9 mouse cellular contexts compared by ENCODE assay signal in the genomic region with DNA sequence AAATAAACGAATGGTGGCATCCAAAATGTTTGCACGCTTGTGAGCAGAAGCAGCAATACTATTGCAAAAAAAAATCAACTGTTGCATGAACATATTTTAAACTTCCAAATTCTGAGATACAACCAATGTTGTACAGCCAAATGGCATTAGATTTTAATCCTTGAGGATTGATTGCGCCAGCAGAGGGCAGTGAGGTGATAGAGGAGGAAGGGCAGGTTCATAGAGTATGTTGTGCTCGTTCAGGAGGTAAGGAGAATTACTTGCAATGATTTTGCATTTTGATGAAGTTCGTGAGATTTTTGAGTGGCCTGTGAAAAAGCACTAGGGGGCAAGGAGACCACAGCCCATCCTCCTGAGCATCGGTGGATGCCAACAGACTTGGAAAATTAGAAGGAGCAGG. TPM values are rescaled to one million over a fixed set of nuclear protein-coding genes. Genes with fewer than 3 reads are reported as not detected.
DNase-seq lines count a peak whose midpoint lies in the region; ATAC-seq lines count a peak whose summit lies in the region.
"Had no signal": no experiment of that assay in that cellular context is flagged by ENCODE, and none has a peak within 500 bp of the region (broad histone marks: within the 10 kb centered on the region; RNA-seq: fewer than 3 reads in every experiment).

No protein-coding gene starts in this region.

- ATAC-seq in liver, embryonic 12.5 days, result no peak
- ATAC-seq in midbrain, embryonic 14.5 days (ENCODE audit: low FRiP score, low TSS enrichment), result no peak

- 16% methylated on average over 6 of the region's 6 CpGs for WGBS in liver, embryonic 12.5 days (ENCODE audit: insufficient replicate concordance)
- WGBS in midbrain, embryonic 14.5 days, result 25% methylated on average over 6 of the region's 6 CpGs

- H3K4me1 ChIP-seq in liver, embryonic 12.5 days, result no peaks in the 10 kb centered on the region
- H3K4me1 ChIP-seq in midbrain, embryonic 14.5 days (ENCODE audit: control insufficient read depth, insufficient read depth, low read length), result no peaks in the 10 kb centered on the region
- H3K4me1 ChIP-seq: lung, embryonic 15.5 days had no signal

- DNase-seq in liver (peak; percentile 50), ZHBTc4 (ENCODE audit: low read depth, low spot score) (peak; percentile 39)
- DNase-seq in cerebellum, postnatal 25 days, result peak; percentile 79 to 90
- peak; percentile 15 for DNase-seq in gastrocnemius, postnatal 25 days
- DNase-seq in left cerebral cortex, adult 11 months (ENCODE audit: low spot score), result peak; percentile 51
- peak; percentile 85 for DNase-seq in midbrain, embryonic 14.5 days
- no peak for DNase-seq in thymus, postnatal 10 days (ENCODE audit: low spot score in 2 of 2)

- H3K4me3 ChIP-seq in liver, embryonic 12.5 days, result no peak overlapping the region
- H3K4me3 ChIP-seq in midbrain, embryonic 14.5 days (replicated peaks; ENCODE audit: low read depth, low read length), result no peak overlapping the region
- H3K4me3 ChIP-seq: lung, embryonic 15.5 days had no signal

- no peak overlapping the region for H3K4me2 ChIP-seq in liver, embryonic 12.5 days
- no peak overlapping the region for H3K4me2 ChIP-seq in midbrain, embryonic 14.5 days (ENCODE audit: low read length)
- H3K4me2 ChIP-seq: lung, embryonic 15.5 days had no signal

- H3K27ac ChIP-seq in liver, embryonic 12.5 days, result no peak overlapping the region
- no peak overlapping the region for H3K27ac ChIP-seq in midbrain, embryonic 14.5 days (replicated peaks; ENCODE audit: low read depth, low read length)
- H3K27ac ChIP-seq: lung, embryonic 15.5 days had no signal

- no peaks in the 10 kb centered on the region for H3K36me3 ChIP-seq in liver, embryonic 12.5 days
- H3K36me3 ChIP-seq in midbrain, embryonic 14.5 days (ENCODE audit: control insufficient read depth, insufficient read depth, low read length), result no peaks in the 10 kb centered on the region
- H3K36me3 ChIP-seq: lung, embryonic 15.5 days had no signal

- no peaks in the 10 kb centered on the region for H3K27me3 ChIP-seq in liver, embryonic 12.5 days (replicated peaks)
- no peaks in the 10 kb centered on the region for H3K27me3 ChIP-seq in midbrain, embryonic 14.5 days (ENCODE audit: control insufficient read depth, insufficient read depth, low read length)
- H3K27me3 ChIP-seq: lung, embryonic 15.5 days had no signal

- no peak overlapping the region for H3K9ac ChIP-seq in liver, embryonic 12.5 days
- no peak overlapping the region for H3K9ac ChIP-seq in midbrain, embryonic 14.5 days (replicated peaks; ENCODE audit: low read length)
- H3K9ac ChIP-seq: lung, embryonic 15.5 days had no signal

- H3K9me3 ChIP-seq in liver, embryonic 12.5 days (replicated peaks), result no peaks in the 10 kb centered on the region
- H3K9me3 ChIP-seq in midbrain, embryonic 14.5 days (ENCODE audit: control insufficient read depth, low read length), result no peaks in the 10 kb centered on the region
- H3K9me3 ChIP-seq: lung, embryonic 15.5 days had no signal

RNA-seq across cellular contexts. Expression of a gene that starts 33.8 kb away (rescaled TPM):
- polyA plus RNA-seq in liver, embryonic 12.5 days (2016; fragmentation: Nextera tagmentation; extraction: Ambion mirVana), result not detected in 2 replicates
- total RNA-seq in gastrocnemius, postnatal 25 days (2021), result not detected
- polyA plus RNA-seq in midbrain, embryonic 14.5 days (2014; fragmentation: Nextera tagmentation; extraction: Ambion mirVana), result not detected in 2 replicates
- polyA plus RNA-seq: lung, embryonic 15.5 days had no signal

Comparison
In these comparisons a context has a peak if more than half of its experiments do, and no peak if none do; other contexts are left out.
1. DNase-seq: peak in liver (single experiment), ZHBTc4 (single experiment), cerebellum, postnatal 25 days (2 of 2), gastrocnemius, postnatal 25 days (single experiment), left cerebral cortex, adult 11 months (single experiment) and midbrain, embryonic 14.5 days (single experiment); none in thymus, postnatal 10 days (0 of 2).